Mouse (Mus musculus): Measurements from ENCODE around the gene Carmil1.

GRCm38 (mm10) chr13:24177600-24177999 lies 103.0 kb downstream of the Carmil1 start:
- TF ChIP-seq POLR2A (IDR thresholded peaks at IDR 0.05; ENCODE audit: insufficient read depth, low read length) = no peak
- TF ChIP-seq EP300 (IDR thresholded peaks at IDR 0.05; ENCODE audit: insufficient read depth, low read depth, low read length) = no peak

All from ES-Bruce4 (cell line).